Mouse (Mus musculus) CH12.LX (cell line): ENCODE measurements around the gene Klhl41.

ENCODE experiments used
- CTCF ChIP-seq, 2 experiments: IDR thresholded peaks in 1 of 2; conservative IDR thresholded peaks in 1 of 2; 2 replicates each; pipeline ENCODE4 v1.5.1; 2011 to 2012; ENCODE audit warnings: low read depth in 2 of 2, low read length in 2 of 2, improper control_type of control experiment in 1 of 2, inconsistent platforms in 1 of 2, mild to moderate bottlenecking in 1 of 2, moderate library complexity in 1 of 2
- IRF4 ChIP-seq: IDR thresholded peaks from 2 replicates; pipeline ENCODE4 v1.6.1; 2014; ENCODE audit warnings: low read depth, mild to moderate bottlenecking, inconsistent platforms, low read length, improper control_type of control experiment
- JUND ChIP-seq: conservative IDR thresholded peaks from 2 replicates; pipeline ENCODE4 v1.6.1; 2011; ENCODE audit warnings: low read depth, low read length, improper control_type of control experiment
- MAX ChIP-seq: IDR thresholded peaks from 2 replicates; pipeline ENCODE4 v1.6.1; 2011; ENCODE audit warnings: low read length, improper control_type of control experiment
- MEF2A ChIP-seq: IDR thresholded peaks from 2 replicates; pipeline ENCODE4 v1.6.1; 2014; ENCODE audit warnings: low read depth, mild to moderate bottlenecking, inconsistent platforms, low read length, improper control_type of control experiment, borderline replicate concordance
- MXI1 ChIP-seq: IDR thresholded peaks from 2 replicates; pipeline ENCODE4 v1.6.1; 2011; ENCODE audit warnings: mild to moderate bottlenecking, low read depth, low read length, improper control_type of control experiment
- MYC ChIP-seq: IDR thresholded peaks from 2 replicates; pipeline ENCODE4 v1.6.1; 2011; ENCODE audit warnings: low read depth, mild to moderate bottlenecking, improper control_type of control experiment, low read length
- POLR2A ChIP-seq: IDR thresholded peaks from 2 replicates; pipeline ENCODE4 v1.6.1; 2011; ENCODE audit warnings: low read depth, mild to moderate bottlenecking, improper control_type of control experiment, low read length
- POLR2AphosphoS2 ChIP-seq: IDR thresholded peaks from 2 replicates; pipeline ENCODE4 v1.6.1; 2011; ENCODE audit warnings: low read depth, low read length, improper control_type of control experiment
- SMC3 ChIP-seq: IDR thresholded peaks from 2 replicates; pipeline ENCODE4 v1.6.1; 2011; ENCODE audit warnings: low read depth, low read length, improper control_type of control experiment
- USF1 ChIP-seq: IDR thresholded peaks from 2 replicates; pipeline ENCODE4 v1.6.1; 2014; ENCODE audit warnings: low read depth, mild to moderate bottlenecking, inconsistent platforms, low read length, improper control_type of control experiment
- USF2 ChIP-seq: conservative IDR thresholded peaks from 2 replicates; pipeline ENCODE4 v1.6.1; 2011; ENCODE audit warnings: low read depth, low read length, improper control_type of control experiment
- ZC3H11A ChIP-seq: IDR thresholded peaks from 2 replicates; pipeline ENCODE4 v1.6.1; 2012; ENCODE audit warnings: low read depth, mild to moderate bottlenecking, inconsistent platforms, low read length, improper control_type of control experiment
- ZNF384 ChIP-seq: IDR thresholded peaks from 2 replicates; pipeline ENCODE4 v1.6.1; 2012; ENCODE audit warnings: low read depth, low read length, improper control_type of control experiment, inconsistent platforms

DNA sequence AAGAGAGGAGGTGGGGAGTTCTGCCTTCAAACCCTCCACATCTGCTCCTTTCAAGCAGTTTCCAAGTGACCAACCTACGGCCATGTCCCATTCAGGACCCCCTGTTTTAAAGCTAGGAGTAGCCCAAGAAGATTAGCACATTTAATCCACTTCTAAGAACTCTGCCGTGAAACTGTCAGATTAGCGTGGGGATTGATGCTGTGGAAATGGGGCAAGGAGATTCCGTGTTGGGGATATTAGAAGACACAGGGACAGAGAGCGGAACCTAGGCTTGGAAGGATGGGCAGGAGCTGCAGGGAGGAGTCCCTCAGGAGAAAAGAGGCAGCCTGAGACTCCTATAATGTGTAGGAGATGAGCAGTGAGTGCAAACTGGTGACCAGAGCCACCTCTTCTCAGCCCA lies 20.2 kb upstream of the Klhl41 start:
- TF ChIP-seq CTCF (conservative IDR thresholded peaks at IDR 0.05 in 1 of 2, IDR thresholded peaks at IDR 0.05 in 1 of 2; ENCODE audit: low read depth in 2 of 2, low read length in 2 of 2) = no peak
- TF ChIP-seq MXI1 = no peak
- no peak for TF ChIP-seq POLR2AphosphoS2
- TF ChIP-seq POLR2A = no peak
- TF ChIP-seq ZC3H11A = no peak
- no peak for TF ChIP-seq SMC3
- TF ChIP-seq MEF2A = no peak
- TF ChIP-seq USF1 = no peak
- TF ChIP-seq MYC = no peak
- TF ChIP-seq ZNF384 = no peak
- TF ChIP-seq USF2 = no peak
- TF ChIP-seq IRF4 = no peak
- no peak for TF ChIP-seq JUND
- no peak for TF ChIP-seq MAX
